Comparison of ENCODE assay signal across 8 mouse cellular contexts in genomic region chr1:57436408-57436807, GRCm38 (mm10). TPM values are rescaled to one million over a fixed set of nuclear protein-coding genes. Genes with fewer than 3 reads are reported as not detected.
DNase-seq lines count a peak whose midpoint lies in the region; ATAC-seq and TF ChIP-seq lines count a peak whose summit lies in the region.

No protein-coding gene starts in this region.

- H3K27ac ChIP-seq in forebrain, embryonic 15.5 days (replicated peaks) = peak overlapping the region; percentile 53
- no peak overlapping the region for H3K27ac ChIP-seq in hindbrain, embryonic 14.5 days
- peak overlapping the region; percentile 47; the same call in 1 of the 2 replicates for H3K27ac ChIP-seq in liver, adult 2 months (replicated peaks; ENCODE audit: insufficient read depth, low read depth, low read length)
- H3K27ac ChIP-seq in neural tube, embryonic 15.5 days (replicated peaks) = no peak overlapping the region; the same call in 1 of the 2 replicates

- H3K27me3 ChIP-seq in forebrain, embryonic 15.5 days = no peaks in the 10 kb centered on the region
- H3K27me3 ChIP-seq in hindbrain, embryonic 14.5 days (ENCODE audit: control insufficient read depth, insufficient read depth, low read length) = no peaks in the 10 kb centered on the region
- no peaks in the 10 kb centered on the region for H3K27me3 ChIP-seq in liver, adult 2 months (ENCODE audit: control insufficient read depth, insufficient read depth, low read length)
- H3K27me3 ChIP-seq in neural tube, embryonic 15.5 days (replicated peaks) = no peaks in the 10 kb centered on the region

- peak overlapping the region; percentile 22 for H3K4me3 ChIP-seq in forebrain, embryonic 15.5 days
- no peak overlapping the region for H3K4me3 ChIP-seq in hindbrain, embryonic 14.5 days (replicated peaks; ENCODE audit: low read length)
- no peak overlapping the region for H3K4me3 ChIP-seq in liver, adult 2 months (ENCODE audit: insufficient read depth, low read depth, low read length)
- H3K4me3 ChIP-seq in neural tube, embryonic 15.5 days (replicated peaks) = no peak overlapping the region; the same call in 1 of the 2 replicates

- TF ChIP-seq CTCF in liver, adult 2 months (IDR thresholded peaks at IDR 0.05; ENCODE audit: low read depth, low read length) = no peak

- ATAC-seq in forebrain, embryonic 15.5 days (replicated peaks) = no peak
- ATAC-seq in hindbrain, embryonic 14.5 days (ENCODE audit: low FRiP score) = no peak
- ATAC-seq in neural tube, embryonic 15.5 days (ENCODE audit: low FRiP score) = no peak

- H3K79me2 ChIP-seq in liver, adult 2 months (ENCODE audit: control insufficient read depth, insufficient read depth, low read length) = no peaks in the 10 kb centered on the region

- H3K36me3 ChIP-seq in forebrain, embryonic 15.5 days = no peaks in the 10 kb centered on the region
- H3K36me3 ChIP-seq in hindbrain, embryonic 14.5 days (replicated peaks; ENCODE audit: control insufficient read depth, insufficient read depth) = no peaks in the 10 kb centered on the region
- no peaks in the 10 kb centered on the region for H3K36me3 ChIP-seq in liver, adult 2 months (ENCODE audit: control insufficient read depth, insufficient read depth, low read length)
- no peaks in the 10 kb centered on the region for H3K36me3 ChIP-seq in neural tube, embryonic 15.5 days

- peaks cover 13% of the 10 kb centered on the region for H3K4me1 ChIP-seq in forebrain, embryonic 15.5 days
- H3K4me1 ChIP-seq in hindbrain, embryonic 14.5 days (replicated peaks; ENCODE audit: control insufficient read depth, insufficient read depth, low read length) = peaks cover 13% of the 10 kb centered on the region; the same call in 1 of the 2 replicates
- H3K4me1 ChIP-seq in liver, adult 2 months (ENCODE audit: control insufficient read depth, insufficient read depth, low read length) = peaks cover 2% of the 10 kb centered on the region; the same call in 1 of the 2 replicates
- H3K4me1 ChIP-seq in neural tube, embryonic 15.5 days = peaks cover 9% of the 10 kb centered on the region

- H3K9ac ChIP-seq in forebrain, embryonic 15.5 days (replicated peaks) = 0 out of 2 replicates have a peak overlapping the region, but pooled peaks have one; percentile 25
- 0 out of 2 replicates have a peak overlapping the region, but pooled peaks have one; percentile 17 for H3K9ac ChIP-seq in hindbrain, embryonic 14.5 days
- no peak overlapping the region for H3K9ac ChIP-seq in liver, adult 2 months (ENCODE audit: low read depth, low read length)
- no peak overlapping the region for H3K9ac ChIP-seq in neural tube, embryonic 15.5 days (replicated peaks)

- peak overlapping the region; percentile 35 for H3K4me2 ChIP-seq in forebrain, embryonic 15.5 days (replicated peaks)
- H3K4me2 ChIP-seq in hindbrain, embryonic 14.5 days (replicated peaks) = peak overlapping the region; percentile 33
- H3K4me2 ChIP-seq in neural tube, embryonic 15.5 days = peak overlapping the region; percentile 47

- H3K9me3 ChIP-seq in forebrain, embryonic 15.5 days = no peaks in the 10 kb centered on the region
- no peaks in the 10 kb centered on the region for H3K9me3 ChIP-seq in hindbrain, embryonic 14.5 days (ENCODE audit: control insufficient read depth, low read length)
- H3K9me3 ChIP-seq in neural tube, embryonic 15.5 days (replicated peaks) = no peaks in the 10 kb centered on the region

- intact Hi-C loops in left cerebral cortex, postnatal 14 days (cut with DNase I) = no loop called here

- no peak for TF ChIP-seq POLR2A in liver, adult 2 months (IDR thresholded peaks at IDR 0.05; ENCODE audit: extremely low read depth, insufficient read depth, low read length)

- DNase-seq in urinary bladder, postnatal 14 days (ENCODE audit: low spot score) = peak; percentile 79
- no peak for DNase-seq in urinary bladder, adult 2 months (ENCODE audit: low spot score)
- no peak for DNase-seq in hindbrain, embryonic 14.5 days (ENCODE audit: low spot score)
- DNase-seq in liver, adult 2 months (ENCODE audit: extremely low read depth, low read depth, low spot score) = peak; percentile 23
- DNase-seq in left cerebral cortex, postnatal 14 days (ENCODE audit: low spot score in 2 of 2) = no peak
- no peak for DNase-seq in cerebellum, adult 11-12 months

- 48% methylated on average over 9 of the region's 9 CpGs for WGBS in forebrain, embryonic 15.5 days
- 79% methylated on average over 9 of the region's 9 CpGs for WGBS in hindbrain, embryonic 14.5 days
- 48% methylated on average over 9 of the region's 9 CpGs for WGBS in liver, adult 2 months
- WGBS in neural tube, embryonic 15.5 days = 78% methylated on average over 9 of the region's 9 CpGs

RNA-seq across cellular contexts. Expression of gene Tyw5, which starts 29.5 kb away (rescaled TPM):
- polyA plus RNA-seq in urinary bladder, adult 2 months (2012; rRNA removed) = 26.1 and 30.2 TPM in 2 replicates
- polyA plus RNA-seq in forebrain, embryonic 15.5 days (2015; fragmentation: Nextera tagmentation; extraction: Ambion mirVana) = 23.4 and 23.6 TPM in 2 replicates
- 20.9 and 28.9 TPM in 2 replicates for polyA plus RNA-seq in hindbrain, embryonic 14.5 days (2014; fragmentation: Nextera tagmentation; extraction: Ambion mirVana)
- 22.5 and 23.0 TPM in 2 replicates for total RNA-seq in liver, adult 2 months (2014; rRNA removed)
- 3.9 and 5.2 TPM in 2 replicates for polyA plus RNA-seq in liver, adult 2 months (2012; rRNA removed)
- polyA plus RNA-seq in neural tube, embryonic 15.5 days (2015; fragmentation: Nextera tagmentation; extraction: Ambion mirVana) = 26.0 and 33.2 TPM in 2 replicates
- total RNA-seq in left cerebral cortex, postnatal 14 days (2021) = 10 to 100 TPM; 19.1 to 21.4 TPM

RNA-seq across cellular contexts. Expression of gene Maip1, which starts 30.3 kb away (rescaled TPM):
- 8.5 and 8.6 TPM in 2 replicates for polyA plus RNA-seq in urinary bladder, adult 2 months (2012; rRNA removed)
- polyA plus RNA-seq in forebrain, embryonic 15.5 days (2015; fragmentation: Nextera tagmentation; extraction: Ambion mirVana) = 16.6 and 17.3 TPM in 2 replicates
- polyA plus RNA-seq in hindbrain, embryonic 14.5 days (2014; fragmentation: Nextera tagmentation; extraction: Ambion mirVana) = 14.9 and 16.0 TPM in 2 replicates
- 6.1 and 7.2 TPM in 2 replicates for total RNA-seq in liver, adult 2 months (2014; rRNA removed)
- 3.5 and 3.8 TPM in 2 replicates for polyA plus RNA-seq in liver, adult 2 months (2012; rRNA removed)
- polyA plus RNA-seq in neural tube, embryonic 15.5 days (2015; fragmentation: Nextera tagmentation; extraction: Ambion mirVana) = 17.5 and 18.1 TPM in 2 replicates
- 10 to 100 TPM; 10.2 to 10.4 TPM for total RNA-seq in left cerebral cortex, postnatal 14 days (2021)

RNA-seq across cellular contexts. Expression of gene 1700066M21Rik, which starts 59.0 kb away (rescaled TPM):
- 4.9 and 5.4 TPM in 2 replicates for polyA plus RNA-seq in urinary bladder, adult 2 months (2012; rRNA removed)
- polyA plus RNA-seq in forebrain, embryonic 15.5 days (2015; fragmentation: Nextera tagmentation; extraction: Ambion mirVana) = 34.1 and 35.4 TPM in 2 replicates
- 23.1 and 28.8 TPM in 2 replicates for polyA plus RNA-seq in hindbrain, embryonic 14.5 days (2014; fragmentation: Nextera tagmentation; extraction: Ambion mirVana)
- total RNA-seq in liver, adult 2 months (2014; rRNA removed) = 27.2 and 31.7 TPM in 2 replicates
- 31.2 and 31.4 TPM in 2 replicates for polyA plus RNA-seq in liver, adult 2 months (2012; rRNA removed)
- polyA plus RNA-seq in neural tube, embryonic 15.5 days (2015; fragmentation: Nextera tagmentation; extraction: Ambion mirVana) = 18.6 and 21.8 TPM in 2 replicates
- 10 to 100 TPM; 19.1 to 20.7 TPM for total RNA-seq in left cerebral cortex, postnatal 14 days (2021)

Comparison
In these comparisons a context has a peak if more than half of its experiments do, and no peak if none do; other contexts are left out.
1. DNase-seq: peak in urinary bladder, postnatal 14 days (single experiment) and liver, adult 2 months (single experiment); none in urinary bladder, adult 2 months (single experiment), hindbrain, embryonic 14.5 days (single experiment), left cerebral cortex, postnatal 14 days (0 of 2) and cerebellum, adult 11-12 months (single experiment).
2. H3K27ac ChIP-seq: peak in forebrain, embryonic 15.5 days (single experiment) and liver, adult 2 months (single experiment); none in hindbrain, embryonic 14.5 days (single experiment) and neural tube, embryonic 15.5 days (single experiment).
3. H3K9ac ChIP-seq: peak in forebrain, embryonic 15.5 days (single experiment) and hindbrain, embryonic 14.5 days (single experiment); none in liver, adult 2 months (single experiment) and neural tube, embryonic 15.5 days (single experiment).
4. Peak in every context shown above with its lines, with median percentiles within 50 percentile points of each other: H3K4me2 ChIP-seq.